Mouse (Mus musculus) limb, embryonic 12.5 days (tissue): Measurements from ENCODE around the gene Kcnab1. TPM values are rescaled to one million over a fixed set of nuclear protein-coding genes. Genes with fewer than 3 reads are reported as not detected.
"Not testable (repeated sequence)": the region's sequence is repeated elsewhere in the genome, so short reads cannot be mapped to it uniquely, and the experiment has no call there.

Experiments
- ATAC-seq: fragments of 200-750 bp; cut with Nextera tagmentation; 2 replicates; pipeline ENCODE4 v1.8.0; 2017; ENCODE audit warnings: low read depth, moderate TSS enrichment; ENCODE audit not compliant: insufficient number of reproducible peaks, insufficient read depth, low FRiP score, low TSS enrichment
- H3K27ac ChIP-seq: fragments of 300-500 bp; sonication (generic); 2 replicates; pipeline ENCODE4 v1.5.1; 2016; ENCODE audit warnings: mild to moderate bottlenecking, moderate library complexity
- H3K27me3 ChIP-seq: fragments of 300-500 bp; sonication (generic); 2 replicates; pipeline ENCODE4 v1.6.1; 2016; ENCODE audit warnings: mild to moderate bottlenecking, moderate library complexity
- H3K36me3 ChIP-seq: fragments of 300-500 bp; sonication (generic); 2 replicates; pipeline ENCODE4 v1.6.1; 2016; ENCODE audit warnings: mild to moderate bottlenecking, moderate library complexity
- H3K4me1 ChIP-seq: fragments of 300-500 bp; sonication (generic); replicated peaks from 2 replicates; pipeline ENCODE4 v1.6.1; 2016
- H3K4me2 ChIP-seq: fragments of 300-500 bp; sonication (generic); 2 replicates; pipeline ENCODE4 v1.6.1; 2016; ENCODE audit warnings: mild to moderate bottlenecking, moderate library complexity
- H3K4me3 ChIP-seq: fragments of 300-500 bp; sonication (generic); replicated peaks from 2 replicates; pipeline ENCODE4 v1.5.1; 2016; ENCODE audit warnings: mild to moderate bottlenecking
- H3K9ac ChIP-seq: fragments of 300-500 bp; sonication (generic); replicated peaks from 2 replicates; pipeline ENCODE4 v1.6.1; 2016; ENCODE audit warnings: mild to moderate bottlenecking, moderate library complexity
- H3K9me3 ChIP-seq: fragments of 300-500 bp; sonication (generic); 2 replicates; pipeline ENCODE4 v1.6.1; 2016; ENCODE audit warnings: mild to moderate bottlenecking, moderate library complexity
- WGBS: fragments of 180-500 bp; shearing (Covaris S2); methylation state at CpG from one replicate; pipeline ENCODE4 v1.1.7; 2016; 5-methylcytosine and 5-hydroxymethylcytosine counted together
- polyA plus RNA-seq: library from polyadenylated mRNA; unstranded; fragments of >200 nt; fragmentation: Nextera tagmentation; extraction: Ambion mirVana; gene quantifications from 2 replicates; pipeline ENCODE4 v1.2.1, GENCODE M21; 2016

Kcnab1 gene
- polyA plus RNA-seq, 1 experiment from 2014 or later, result 8.5 TPM

DNA sequence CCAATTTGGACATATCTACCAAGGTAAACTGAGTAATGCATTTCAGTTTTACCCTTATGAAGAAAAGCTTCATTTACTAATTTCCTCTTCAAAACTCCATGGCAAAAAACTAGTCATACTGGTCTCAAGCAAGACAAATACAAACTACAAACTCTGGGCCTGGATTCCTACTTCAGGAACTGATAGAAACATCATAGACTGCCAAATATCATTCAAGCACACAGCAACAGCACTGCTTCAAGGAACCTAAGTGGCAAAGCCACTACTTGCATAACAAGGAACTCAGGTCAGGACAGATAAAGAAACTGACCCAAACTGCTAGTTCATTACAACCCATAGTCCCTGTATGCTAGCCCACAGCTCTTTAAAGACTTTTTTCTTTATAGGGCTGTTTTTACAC, 269.5 kb downstream of the Kcnab1 start:
- Histone ChIP-seq H3K27me3 (no peaks in the 10 kb centered on the region), H3K9me3 (no peaks in the 10 kb centered on the region), H3K9ac (no peak overlapping the region), H3K4me3 (no peak overlapping the region), H3K4me2 (no peak overlapping the region), H3K27ac (no peak overlapping the region), H3K4me1 (no peaks in the 10 kb centered on the region), H3K36me3 (peaks cover 71% of the 10 kb centered on the region)
- ATAC-seq, result no peak

DNA sequence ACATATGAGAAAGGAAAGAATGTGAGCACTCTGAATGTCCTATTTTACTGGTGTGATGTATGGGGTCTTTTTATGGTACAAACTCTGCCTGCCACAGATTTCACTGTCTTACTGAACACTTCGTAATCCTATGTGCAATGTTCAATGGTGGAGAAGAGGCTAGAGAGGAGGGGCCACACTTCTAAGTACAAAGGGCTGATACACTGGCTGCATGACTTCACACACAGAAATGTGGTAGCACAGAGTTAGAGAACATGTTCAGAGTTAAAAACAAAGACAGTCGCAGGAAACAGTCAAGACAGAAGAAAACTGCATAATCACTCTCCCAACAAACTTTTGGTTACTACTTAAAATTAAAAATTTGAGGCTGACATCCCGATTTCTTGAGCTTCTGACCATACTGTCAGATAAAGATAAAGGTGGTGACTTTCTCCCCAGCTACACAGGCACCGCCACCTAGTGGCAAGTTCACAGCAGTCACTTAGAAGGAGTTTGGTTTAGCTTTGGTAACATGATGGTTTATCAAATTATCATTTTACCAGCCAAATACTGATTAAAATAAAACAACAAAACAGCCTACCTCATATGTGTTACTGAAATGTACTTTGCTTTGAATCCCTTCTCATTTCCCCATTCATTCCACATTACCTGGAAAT, 270.8 kb downstream of the Kcnab1 start:
- peaks cover 76% of the 10 kb centered on the region for H3K36me3 ChIP-seq

DNA sequence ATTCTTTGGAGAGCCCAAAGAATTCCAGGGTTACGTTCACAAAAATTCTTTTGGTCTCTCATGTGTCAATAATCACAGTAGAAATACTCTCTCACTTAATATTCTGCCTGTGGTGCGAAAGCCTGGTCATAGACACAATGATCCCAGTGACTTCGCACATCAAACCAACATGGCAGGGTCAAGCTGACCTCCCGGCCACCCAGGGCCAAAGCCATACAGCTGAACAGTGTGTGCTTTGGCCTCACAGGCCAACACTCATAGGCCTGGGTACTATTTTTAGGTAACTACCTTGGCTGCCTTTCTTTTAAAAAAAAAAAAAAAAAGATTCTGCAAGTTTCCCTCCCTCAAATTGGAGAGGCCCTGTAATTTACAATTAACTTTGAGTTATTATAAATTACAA, 271.9 kb downstream of the Kcnab1 start:
- 86% methylated on average over 4 of the region's 4 CpGs for WGBS
- H3K4me2 ChIP-seq, result no peak overlapping the region
- no peak overlapping the region for H3K9ac ChIP-seq
- no peak for ATAC-seq
- H3K4me3 ChIP-seq, result no peak overlapping the region
- H3K36me3 ChIP-seq, result peaks cover 81% of the 10 kb centered on the region
- no peak overlapping the region for H3K27ac ChIP-seq
- no peaks in the 10 kb centered on the region for H3K27me3 ChIP-seq
- no peaks in the 10 kb centered on the region for H3K9me3 ChIP-seq
- no peaks in the 10 kb centered on the region for H3K4me1 ChIP-seq

More for the DNA sequence above, 270.8 kb downstream of the Kcnab1 start:
- 82% methylated on average over 4 of the region's 4 CpGs for WGBS
- ATAC-seq, result no peak
- Histone ChIP-seq H3K9ac (no peak overlapping the region), H3K4me1 (no peaks in the 10 kb centered on the region), H3K4me3 (no peak overlapping the region), H3K27ac (no peak overlapping the region), H3K9me3 (no peaks in the 10 kb centered on the region), H3K27me3 (no peaks in the 10 kb centered on the region), H3K4me2 (no peak overlapping the region)

DNA sequence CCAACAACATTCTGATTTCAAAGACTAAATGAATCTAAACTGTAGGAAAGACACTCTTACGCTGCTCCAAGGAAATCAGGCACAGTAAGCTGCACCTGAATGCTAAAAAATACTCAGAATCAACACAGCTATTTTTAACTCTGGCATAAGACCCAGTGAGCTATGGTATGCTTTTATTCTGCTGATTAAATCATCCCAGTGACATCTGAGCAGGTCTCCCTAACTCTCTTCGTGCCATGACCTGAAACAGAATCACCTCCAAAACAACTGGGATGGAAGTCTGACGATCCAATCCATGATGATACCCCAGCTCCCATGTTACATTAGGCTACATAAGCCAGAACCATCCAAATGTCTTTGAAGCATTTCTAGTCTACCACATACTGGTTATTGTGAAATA, 275.2 kb downstream of the Kcnab1 start:
- no peak for ATAC-seq
- H3K4me1 ChIP-seq, result no peaks in the 10 kb centered on the region

DNA sequence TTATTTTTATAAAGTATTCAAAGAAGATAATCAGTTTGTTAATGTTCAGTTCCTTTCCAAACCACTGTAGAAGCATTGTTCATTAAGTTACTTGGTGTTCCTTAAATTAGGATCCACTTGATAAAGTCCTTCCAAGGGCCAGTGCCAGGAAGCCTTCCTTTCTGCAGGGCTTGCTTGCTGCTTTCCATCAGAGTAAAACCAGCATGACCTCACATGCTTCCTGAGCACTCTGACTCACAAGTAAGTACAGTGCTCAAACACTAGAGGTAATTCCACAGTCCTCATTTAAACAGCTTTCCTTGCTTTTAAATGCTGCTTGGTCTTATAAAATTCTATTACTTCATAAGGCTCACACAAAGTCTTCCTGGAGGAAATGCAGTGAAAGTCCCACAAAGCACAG, 276.6 kb downstream of the Kcnab1 start:
- Histone ChIP-seq H3K9me3 (no peaks in the 10 kb centered on the region), H3K4me1 (0 out of 2 replicates have a peak, but pooled peaks cover 5% of the 10 kb centered on the region), H3K27me3 (no peaks in the 10 kb centered on the region), H3K9ac (no peak overlapping the region), H3K4me2 (no peak overlapping the region), H3K27ac (no peak overlapping the region), H3K36me3 (peaks cover 91% of the 10 kb centered on the region), H3K4me3 (no peak overlapping the region)
- ATAC-seq, result no peak

More for the DNA sequence above, 275.2 kb downstream of the Kcnab1 start:
- no peak overlapping the region for H3K4me2 ChIP-seq
- H3K9me3 ChIP-seq, result no peaks in the 10 kb centered on the region
- H3K4me3 ChIP-seq, result no peak overlapping the region
- WGBS, result 91% methylated on average over 3 of the region's 3 CpGs
- H3K27ac ChIP-seq, result no peak overlapping the region
- H3K9ac ChIP-seq, result no peak overlapping the region
- H3K36me3 ChIP-seq, result peaks cover 90% of the 10 kb centered on the region
- H3K27me3 ChIP-seq, result no peaks in the 10 kb centered on the region

DNA sequence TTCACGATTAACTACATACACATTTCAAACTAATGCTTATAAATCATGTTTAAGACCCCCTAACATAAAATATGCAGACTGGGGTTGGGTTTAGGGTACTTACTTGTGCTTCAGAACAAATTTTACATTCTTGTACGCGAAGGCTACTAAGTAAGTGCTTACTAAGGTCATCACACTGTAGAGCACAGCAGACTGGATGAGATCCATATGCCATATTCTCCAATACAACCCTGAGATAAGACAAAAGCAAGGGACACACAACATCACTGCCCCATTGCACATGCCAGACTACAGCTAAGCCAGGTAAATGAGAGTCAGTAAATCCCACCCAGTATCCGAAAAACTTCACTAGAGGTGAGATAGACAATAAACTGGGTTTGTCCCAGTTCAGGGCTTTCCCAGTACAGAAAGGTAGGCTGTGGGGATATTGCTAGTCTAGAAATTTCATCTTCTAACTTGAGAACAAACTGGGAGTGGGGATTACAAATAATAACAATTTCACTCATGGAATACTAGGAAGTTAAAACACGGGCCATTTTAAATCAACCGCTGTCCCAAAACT, 282.1 kb downstream of the Kcnab1 start:
- no peaks in the 10 kb centered on the region for H3K9me3 ChIP-seq
- H3K27ac ChIP-seq, result peak overlapping the region; percentile 91
- no peaks in the 10 kb centered on the region for H3K27me3 ChIP-seq
- peak overlapping the region; percentile 87 for H3K4me2 ChIP-seq
- no peak for ATAC-seq
- 31% methylated on average over 6 of the region's 6 CpGs for WGBS
- peaks cover 40% of the 10 kb centered on the region for H3K36me3 ChIP-seq
- peak overlapping the region; percentile 82 for H3K4me3 ChIP-seq
- H3K9ac ChIP-seq, result peak overlapping the region; percentile 83
- peaks cover 9% of the 10 kb centered on the region for H3K4me1 ChIP-seq

DNA sequence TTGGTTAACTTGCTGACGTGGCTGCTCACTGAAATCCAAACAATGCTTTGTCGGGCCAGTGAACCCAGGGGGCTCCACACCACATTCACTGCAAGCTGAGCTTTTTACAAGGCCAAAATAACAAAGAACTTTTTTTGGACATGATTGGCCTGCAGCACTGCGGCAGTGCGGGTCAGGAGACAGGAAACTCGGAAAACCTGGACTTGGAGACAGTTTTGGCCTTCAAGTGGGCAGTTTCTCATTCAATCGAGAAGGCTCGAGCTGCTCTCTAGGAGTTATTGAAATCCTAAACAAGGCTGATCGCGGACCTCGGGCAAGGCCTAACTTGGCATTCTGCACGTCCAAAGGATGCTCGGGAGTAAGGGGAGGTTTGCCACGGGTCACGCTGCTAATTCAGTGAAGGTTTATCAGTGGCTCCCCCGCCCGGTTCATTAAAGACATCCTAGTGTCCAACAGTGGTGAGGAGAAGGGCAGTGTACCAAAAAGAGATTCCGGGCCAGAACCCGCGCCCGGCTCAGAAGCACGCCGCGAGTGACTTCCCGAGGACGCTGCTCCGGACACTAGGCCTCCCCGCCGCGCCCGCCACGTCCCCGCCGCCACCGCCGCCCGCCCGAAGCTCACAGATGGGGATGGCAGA, 282.7 kb downstream of the Kcnab1 start:
- Histone ChIP-seq H3K9me3 (no peaks in the 10 kb centered on the region), H3K9ac (peak overlapping the region; percentile 83), H3K27me3 (no peaks in the 10 kb centered on the region), H3K4me3 (peak overlapping the region; percentile 82), H3K4me2 (peak overlapping the region; percentile 87), H3K27ac (peak overlapping the region; percentile 91), H3K36me3 (peaks cover 34% of the 10 kb centered on the region), H3K4me1 (peaks cover 9% of the 10 kb centered on the region)
- WGBS, result under 1% methylated on average over 37 of the region's 37 CpGs
- peak; percentile 19; the same call in 1 of the 2 replicates for ATAC-seq

DNA sequence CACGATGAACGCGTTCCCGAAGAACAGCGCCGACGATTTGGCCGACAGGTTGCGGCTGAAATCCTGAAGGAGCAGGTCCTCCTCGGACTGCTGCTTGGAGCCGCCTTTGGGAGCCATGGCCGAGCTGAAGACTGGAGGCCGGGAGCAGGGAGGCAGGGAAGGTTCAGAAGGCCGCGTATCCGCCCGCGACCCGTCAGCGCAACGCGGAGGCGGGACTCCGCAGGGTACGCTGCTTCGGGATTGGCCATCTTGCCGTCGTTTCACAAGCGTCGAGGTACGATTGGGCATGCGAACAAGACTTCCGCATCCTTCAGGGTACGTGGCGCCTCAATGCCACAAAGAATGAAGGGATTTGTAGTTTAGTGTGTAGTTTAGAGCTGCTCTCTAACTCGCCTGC, 283.2 kb downstream of the Kcnab1 start, which contains the start of gene Ssr3:
Gene Ssr3, minus strand, starts transcription at position 203 of the 397 bp plus-strand sequence.
- peak; percentile 97 for ATAC-seq
- no peaks in the 10 kb centered on the region for H3K27me3 ChIP-seq
- peaks cover 29% of the 10 kb centered on the region for H3K36me3 ChIP-seq
- H3K4me3 ChIP-seq, result peak within 1 kb of the TSS; percentile 82
- 0% methylated on average over 36 of the region's 36 CpGs for WGBS
- H3K9ac ChIP-seq, result peak within 1 kb of the TSS; percentile 83
- H3K27ac ChIP-seq, result peak within 1 kb of the TSS; percentile 91
- H3K4me1 ChIP-seq, result peaks cover 9% of the 10 kb centered on the region
- peak within 1 kb of the TSS; percentile 87 for H3K4me2 ChIP-seq
- no peaks in the 10 kb centered on the region for H3K9me3 ChIP-seq

DNA sequence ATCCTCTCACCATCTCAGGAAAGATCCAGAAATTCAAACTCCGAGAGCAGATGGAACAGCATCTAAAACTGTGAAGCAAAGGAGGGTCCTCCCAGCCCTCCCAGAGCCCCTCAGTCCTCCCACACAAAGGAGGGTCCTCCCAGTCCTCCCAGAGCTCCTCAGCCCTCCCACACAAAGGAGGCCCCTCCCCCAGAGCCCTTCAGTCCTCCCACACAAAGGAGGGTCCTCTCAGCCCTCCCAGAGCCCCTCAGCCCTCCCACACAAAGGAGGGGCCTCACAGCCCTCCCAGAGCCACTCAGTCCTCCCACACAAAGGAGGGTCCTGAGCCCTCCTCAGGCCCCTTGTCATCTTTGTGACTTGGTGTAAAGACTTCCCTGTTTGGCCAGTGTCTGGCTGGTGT, 285.9 kb downstream of the Kcnab1 start:
- H3K9me3 ChIP-seq, ATAC-seq, H3K27ac ChIP-seq, H3K27me3 ChIP-seq, H3K9ac ChIP-seq, H3K36me3 ChIP-seq, H3K4me1 ChIP-seq, H3K4me3 ChIP-seq, H3K4me2 ChIP-seq: not testable (repeated sequence)
- WGBS, result 95% methylated on average over 1 of the region's 1 CpGs

DNA sequence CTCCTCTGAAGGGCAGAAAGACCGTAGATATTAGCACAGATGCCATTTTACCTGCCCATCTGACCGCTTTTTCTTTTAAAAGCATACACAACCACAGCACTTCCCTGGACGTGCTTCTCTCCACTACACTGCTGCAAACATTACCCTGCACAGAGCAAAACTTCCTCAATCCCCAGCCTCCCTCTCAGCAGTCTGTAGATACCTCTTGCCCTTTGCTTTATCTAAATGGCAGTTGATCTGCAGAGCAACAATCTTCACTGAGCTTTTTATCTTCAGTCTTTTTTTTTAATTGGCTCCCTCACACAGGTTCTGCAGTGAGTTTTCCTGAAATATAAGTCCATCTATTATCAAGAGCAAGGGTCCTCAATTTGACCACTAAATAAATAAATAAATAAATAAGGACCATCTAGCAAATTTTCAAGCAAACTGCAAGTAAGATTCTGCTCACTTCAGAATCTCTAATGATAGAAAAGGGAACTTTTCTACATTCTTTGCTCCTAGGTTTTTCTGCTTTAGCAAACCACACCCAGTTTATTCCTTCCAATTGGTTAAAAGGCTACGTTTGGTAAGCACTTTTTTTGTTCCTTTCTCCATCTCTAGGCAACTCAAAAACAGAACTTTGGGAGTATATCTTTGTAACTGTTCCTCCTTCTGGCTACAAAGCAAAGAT, 287.8 kb downstream of the Kcnab1 start:
- Histone ChIP-seq H3K36me3 (no peaks in the 10 kb centered on the region), H3K9ac (no peak overlapping the region), H3K27ac (no peak overlapping the region), H3K27me3 (no peaks in the 10 kb centered on the region), H3K9me3 (no peaks in the 10 kb centered on the region), H3K4me2 (no peak overlapping the region), H3K4me3 (no peak overlapping the region), H3K4me1 (no peaks in the 10 kb centered on the region)
- WGBS, result 85% methylated on average over 4 of the region's 4 CpGs
- ATAC-seq, result no peak

DNA sequence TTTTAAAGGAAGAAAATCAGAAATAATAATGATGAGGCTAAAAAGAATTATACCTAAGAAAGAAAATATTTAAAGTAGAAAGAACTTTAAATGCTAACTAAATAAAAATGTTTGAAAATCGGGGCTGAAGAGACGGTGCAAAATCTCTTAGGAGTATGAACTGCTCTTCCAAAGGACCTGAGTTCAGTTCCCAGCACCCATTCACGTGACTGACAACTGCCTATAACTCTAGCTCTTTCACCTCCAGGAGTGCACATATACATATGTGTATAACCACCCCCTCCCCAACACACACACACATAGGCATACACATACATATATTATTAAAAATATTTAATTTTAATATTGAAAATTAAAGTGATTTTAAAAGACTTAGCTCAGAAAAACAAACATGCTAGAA, 288.4 kb downstream of the Kcnab1 start:
- no peaks in the 10 kb centered on the region for H3K4me1 ChIP-seq
- WGBS, result 89% methylated on average over 3 of the region's 3 CpGs
- ATAC-seq, result no peak
- no peak overlapping the region for H3K4me3 ChIP-seq
- H3K36me3 ChIP-seq, result no peaks in the 10 kb centered on the region
- no peaks in the 10 kb centered on the region for H3K9me3 ChIP-seq
- no peak overlapping the region for H3K27ac ChIP-seq
- no peak overlapping the region for H3K4me2 ChIP-seq
- H3K27me3 ChIP-seq, result no peaks in the 10 kb centered on the region
- no peak overlapping the region for H3K9ac ChIP-seq
